Mouse (Mus musculus): ENCODE measurements around the gene Tmem132d. TPM values are rescaled to one million over a fixed set of nuclear protein-coding genes. Genes with fewer than 3 reads are reported as not detected.

Tmem132d gene
- 3.2 and 3.8 TPM in 2 replicates for polyA plus RNA-seq (2021; fragmentation: Nextera tagmentation)
- long read RNA-seq, experiment 1, partial matches to known transcripts = 12 of 17 reads
- long read RNA-seq, experiment 1, other reads (novel, unspliced or antisense) = 5 of 17 reads
- long read RNA-seq, experiment 2, partial matches to known transcripts = 2 of 15 reads
- long read RNA-seq, experiment 2, other reads (novel, unspliced or antisense) = 13 of 15 reads

GRCm38 (mm10) chr5:128432916-128433315 lies at the start of gene Tmem132d:
TSS of gene Tmem132d (minus strand) at chr5:128433077.

Other genes starting within 250 kb of the Tmem132d start
- 0.44 and 1.0 TPM in 2 replicates for gene Fzd10, start 167.8 kb upstream of the Tmem132d start, polyA plus RNA-seq (2021; fragmentation: Nextera tagmentation)